Mouse (Mus musculus) testis, adult 2 months (tissue): ENCODE measurements around the gene Usp31. TPM values are rescaled to one million over a fixed set of nuclear protein-coding genes. Genes with fewer than 3 reads are reported as not detected.

ENCODE experiments used
- H3K27ac ChIP-seq: fragments of 200-500 bp; 2 replicates; pipeline ENCODE4 v1.5.1; 2012; ENCODE audit warnings: low read depth, low read length; ENCODE audit not compliant: control insufficient read depth, insufficient read depth
- H3K27me3 ChIP-seq: fragments of 200-500 bp; 2 replicates; pipeline ENCODE4 v1.6.1; 2012; ENCODE audit warnings: mild to moderate bottlenecking, low read length, moderate library complexity; ENCODE audit not compliant: control insufficient read depth, insufficient read depth
- H3K36me3 ChIP-seq: fragments of 200-500 bp; 2 replicates; pipeline ENCODE4 v1.6.1; 2012; ENCODE audit warnings: mild to moderate bottlenecking, low read length; ENCODE audit not compliant: control insufficient read depth, insufficient read depth
- H3K4me1 ChIP-seq: fragments of 200-500 bp; 2 replicates; pipeline ENCODE4 v1.6.1; 2012; ENCODE audit warnings: low read length; ENCODE audit not compliant: control insufficient read depth, insufficient read depth
- H3K4me3 ChIP-seq: fragments of 200-500 bp; 2 replicates; pipeline ENCODE4 v1.5.1; 2012; ENCODE audit warnings: low read depth, mild to moderate bottlenecking, low read length, moderate library complexity, mixed read lengths; ENCODE audit not compliant: control insufficient read depth
- CTCF ChIP-seq: fragments of 200-500 bp; IDR thresholded peaks from 2 replicates; pipeline ENCODE4 v1.5.1; 2012; ENCODE audit warnings: low read depth, mild to moderate bottlenecking, inconsistent platforms, low read length, moderate library complexity; ENCODE audit not compliant: control insufficient read depth, insufficient read depth, insufficient replicate concordance
- POLR2A ChIP-seq: fragments of 200-500 bp; IDR thresholded peaks from 2 replicates; pipeline ENCODE4 v1.6.1; 2012; ENCODE audit warnings: low read depth, mild to moderate bottlenecking, inconsistent platforms, low read length, moderate library complexity; ENCODE audit not compliant: control insufficient read depth
- polyA plus RNA-seq: library from polyadenylated mRNA; depleted of rRNA; stranded (reverse); fragments of >200 nt; gene quantifications from 2 replicates; pipeline ENCODE4 v1.2.3, GENCODE M21; 2012; rRNA removed

The Usp31 gene
- 5.4 and 7.3 TPM in 2 replicates for polyA plus RNA-seq

DNA sequence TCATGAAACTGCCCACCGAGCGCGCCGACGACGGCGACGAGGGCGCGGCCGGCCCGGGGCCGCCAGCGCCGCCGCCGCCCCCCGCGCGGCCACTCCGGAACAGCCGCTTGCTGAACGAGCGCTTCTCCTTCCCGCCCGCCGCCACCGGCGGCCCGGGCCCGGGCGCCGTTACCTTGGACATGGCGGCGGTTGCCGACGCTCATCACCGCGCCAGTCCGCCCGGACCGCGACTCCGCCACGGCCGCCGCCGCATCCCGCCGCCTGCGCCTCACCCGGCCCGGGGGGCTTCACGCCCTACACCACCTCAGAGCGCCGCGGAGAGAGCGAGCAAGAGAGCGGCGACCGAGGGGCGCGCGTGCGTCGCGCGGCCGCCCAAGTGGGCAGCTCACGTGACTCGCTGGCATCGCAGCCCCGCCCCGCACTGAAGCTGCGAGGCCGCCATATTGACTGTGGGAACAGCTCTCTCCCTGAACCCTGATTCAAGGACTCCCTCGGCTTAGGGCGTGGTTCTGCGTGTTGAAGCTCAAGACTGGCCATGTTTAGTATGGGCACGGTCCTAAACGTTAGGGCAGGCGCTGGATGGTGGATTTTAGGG is at the start of gene Usp31:
Gene Usp31, minus strand, starts transcription at position 181 of the 595 bp plus-strand sequence.
- Histone ChIP-seq H3K27me3 (no peaks in the 10 kb centered on the region), H3K4me3 (peak within 1 kb of the TSS; percentile 85), H3K4me1 (peaks cover 8% of the 10 kb centered on the region), H3K27ac (peak within 1 kb of the TSS; percentile 94), H3K36me3 (no peaks in the 10 kb centered on the region)
- TF ChIP-seq POLR2A (peak; percentile 26; the same call in 1 of the 2 replicates), CTCF (no peak)

DNA sequence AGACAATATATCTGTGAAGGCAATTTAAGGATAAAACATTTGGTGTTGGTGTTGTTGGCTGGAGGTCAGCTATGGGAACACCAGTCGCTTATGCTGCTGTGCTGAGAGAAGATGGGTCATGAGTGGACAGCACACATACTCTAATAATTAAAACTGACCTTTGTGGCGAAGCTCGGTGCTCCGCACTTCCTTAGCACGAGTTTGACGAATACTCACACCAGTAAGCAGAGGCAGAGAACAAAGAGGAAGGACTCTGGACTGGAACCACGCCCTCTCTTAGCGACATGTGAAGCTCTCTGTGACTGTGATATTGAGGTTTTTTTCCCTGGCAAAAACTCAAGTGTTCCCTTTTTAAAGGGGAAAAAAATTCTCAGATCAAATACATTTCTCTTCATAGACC is 47.7 kb upstream of the Usp31 start:
- no peaks in the 10 kb centered on the region for H3K36me3 ChIP-seq
- no peaks in the 10 kb centered on the region for H3K27me3 ChIP-seq
- no peak for TF ChIP-seq POLR2A
- no peak for TF ChIP-seq CTCF
- H3K4me1 ChIP-seq, result no peaks in the 10 kb centered on the region
- H3K27ac ChIP-seq, result no peak overlapping the region
- no peak overlapping the region for H3K4me3 ChIP-seq

DNA sequence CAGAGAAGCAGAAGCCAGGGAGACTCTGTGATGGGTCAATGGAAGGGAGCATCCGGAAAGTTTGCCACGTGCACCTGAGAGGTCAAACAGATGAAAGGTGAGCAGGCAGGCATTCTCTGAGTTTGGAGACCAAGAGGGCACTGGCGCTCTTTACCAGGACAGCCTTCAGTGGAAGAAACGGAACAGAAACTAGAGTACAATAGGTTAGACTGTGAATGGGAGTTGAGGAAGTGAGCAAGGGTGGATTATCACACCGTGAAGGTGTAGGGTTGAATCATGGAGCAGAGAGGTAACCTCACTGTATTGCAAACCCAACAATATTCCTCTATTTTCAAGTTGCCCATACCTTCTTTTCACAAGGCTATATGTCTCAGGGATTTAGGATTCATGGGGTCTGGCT is 43.2 kb upstream of the Usp31 start:
- H3K27ac ChIP-seq, result no peak overlapping the region
- no peaks in the 10 kb centered on the region for H3K27me3 ChIP-seq
- no peaks in the 10 kb centered on the region for H3K4me1 ChIP-seq
- H3K4me3 ChIP-seq, result no peak overlapping the region
- no peaks in the 10 kb centered on the region for H3K36me3 ChIP-seq
- TF ChIP-seq POLR2A (no peak), CTCF (no peak)

DNA sequence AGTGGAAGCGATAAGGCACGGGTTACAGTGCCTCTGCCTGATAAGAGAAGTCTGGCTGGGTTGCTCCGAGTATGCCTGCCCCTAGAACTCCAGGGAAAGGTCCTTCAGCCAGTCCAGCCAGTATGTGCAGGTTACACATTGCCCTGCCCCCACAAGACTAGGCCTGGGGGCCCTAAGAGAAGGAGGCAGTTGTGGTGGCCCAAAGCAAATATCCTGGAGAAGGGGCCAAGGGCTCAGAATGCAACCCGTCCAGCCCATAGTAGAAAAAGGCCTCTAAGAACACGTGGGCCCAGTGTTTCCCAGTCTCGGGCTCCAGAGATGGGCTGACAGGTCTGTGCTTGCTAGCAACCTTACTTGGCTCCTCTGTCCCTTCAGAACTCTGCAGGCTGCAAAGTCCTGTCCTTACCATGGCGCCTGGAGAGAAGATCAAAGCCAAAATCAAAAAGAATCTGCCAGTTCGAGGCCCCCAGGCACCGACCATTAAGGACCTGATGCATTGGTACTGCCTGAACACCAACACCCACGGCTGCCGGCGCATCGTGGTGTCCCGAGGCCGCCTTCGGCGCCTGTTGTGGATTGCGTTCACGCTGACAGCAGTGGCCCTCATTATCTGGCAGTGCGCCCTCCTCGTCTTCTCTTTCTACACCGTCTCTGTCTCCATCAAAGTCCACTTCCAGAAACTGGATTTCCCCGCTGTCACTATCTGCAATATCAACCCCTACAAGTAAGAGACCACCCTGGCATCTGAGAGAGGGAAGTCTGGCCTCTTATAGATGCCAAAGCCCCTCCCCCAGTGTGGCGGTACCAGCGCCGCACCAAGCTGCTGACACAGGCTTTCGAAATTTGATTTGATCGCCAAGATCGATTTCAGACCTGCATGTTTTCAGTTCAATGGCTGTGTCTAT is 30.7 kb upstream of the Usp31 start:
- Histone ChIP-seq H3K27ac (no peak overlapping the region), H3K27me3 (peaks cover 3% of the 10 kb centered on the region; the same call in 1 of the 2 replicates), H3K36me3 (no peaks in the 10 kb centered on the region), H3K4me1 (peaks cover 12% of the 10 kb centered on the region), H3K4me3 (no peak overlapping the region; the same call in 1 of the 2 replicates)
- TF ChIP-seq CTCF (no peak), POLR2A (no peak)

DNA sequence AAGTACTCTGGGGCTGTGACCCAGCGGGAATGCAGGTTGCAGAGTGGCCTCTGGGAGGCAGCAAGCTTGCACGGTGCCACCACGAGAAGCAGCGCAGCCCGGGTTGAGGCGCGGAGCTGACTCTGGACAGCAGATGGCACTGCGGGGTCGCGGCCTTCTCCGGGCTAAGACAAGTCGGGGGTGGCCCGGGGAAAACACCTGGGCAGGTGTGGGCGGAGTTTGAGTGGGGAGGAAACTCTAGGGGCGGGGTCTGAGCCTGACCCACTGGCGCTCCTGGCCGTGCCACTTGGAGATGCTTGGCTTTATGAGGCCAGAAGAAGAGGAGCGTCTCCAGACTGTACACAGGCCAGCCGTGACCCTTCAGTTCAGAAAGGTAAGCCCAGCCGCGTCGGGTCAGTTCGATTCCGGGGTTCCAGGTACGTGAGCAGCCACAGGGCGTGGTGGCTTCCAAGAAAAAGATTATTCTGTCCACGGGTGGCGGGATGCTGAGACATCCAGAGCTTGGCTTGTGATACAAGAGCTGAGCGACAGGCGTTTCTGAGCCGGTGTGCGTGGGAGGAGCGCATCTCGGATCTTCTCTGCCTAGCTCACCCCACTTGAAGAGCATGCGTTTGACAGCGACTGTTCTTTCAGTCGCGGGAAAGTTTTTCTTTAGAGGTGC is 27.2 kb upstream of the Usp31 start, which contains the start of gene Scnn1g:
Gene Scnn1g, plus strand, starts transcription at position 309 of the 661 bp plus-strand sequence.
- Histone ChIP-seq H3K27me3 (peaks cover 3% of the 10 kb centered on the region; the same call in 1 of the 2 replicates), H3K4me3 (peak within 1 kb of the TSS; percentile 28), H3K4me1 (peaks cover 12% of the 10 kb centered on the region), H3K27ac (no peak within 1 kb of the TSS), H3K36me3 (no peaks in the 10 kb centered on the region)
- TF ChIP-seq POLR2A, result no peak
- peak; percentile 85; the same call in 1 of the 2 replicates for TF ChIP-seq CTCF

DNA sequence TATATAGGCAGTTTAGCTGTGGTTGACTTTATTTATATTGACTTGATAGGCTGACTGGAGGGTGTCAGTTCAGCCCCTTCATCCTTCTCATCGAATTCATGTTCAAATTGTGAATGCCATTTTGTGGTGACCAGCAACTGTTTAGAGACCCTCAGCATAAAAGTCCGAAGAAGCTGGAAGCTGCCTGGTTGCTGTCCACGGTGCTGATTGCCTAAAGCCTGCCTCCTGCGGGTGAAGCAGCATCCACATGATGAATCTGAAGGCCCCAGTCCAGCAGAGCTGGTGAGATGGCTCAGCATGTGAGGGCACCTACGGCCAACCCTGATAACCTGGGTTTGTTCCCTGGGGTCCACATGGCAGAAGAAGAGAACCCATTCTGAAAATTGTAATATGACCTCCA is 23.2 kb upstream of the Usp31 start:
- H3K36me3 ChIP-seq, result no peaks in the 10 kb centered on the region
- TF ChIP-seq CTCF (peak; percentile 30; the same call in 1 of the 2 replicates), POLR2A (no peak)

More for the DNA sequence above, 23.2 kb upstream of the Usp31 start:
- peaks cover 7% of the 10 kb centered on the region for H3K4me1 ChIP-seq
- H3K4me3 ChIP-seq, result no peak overlapping the region
- H3K27me3 ChIP-seq, result no peaks in the 10 kb centered on the region; the same call in 1 of the 2 replicates
- H3K27ac ChIP-seq, result no peak overlapping the region
